Mouse (Mus musculus) heart, postnatal 0 days (tissue): ENCODE measurements around the gene Stmn1. TPM values are rescaled to one million over a fixed set of nuclear protein-coding genes. Genes with fewer than 3 reads are reported as not detected.

ENCODE experiments used
- ATAC-seq: fragments of 200-750 bp; cut with Nextera tagmentation; 2 replicates; pipeline ENCODE4 v1.8.0; 2017; ENCODE audit warnings: low read depth, moderate number of reproducible peaks, moderate library complexity; ENCODE audit not compliant: insufficient read depth
- DNase-seq: peaks from one replicate; pipeline ENCODE4 v3.0.0-alpha.2; 2016; ENCODE audit warnings: low spot score
- H3K27ac ChIP-seq: fragments of 300-500 bp; sonication (generic); 2 replicates; pipeline ENCODE4 v1.5.1; 2014; ENCODE audit warnings: low read depth, mild to moderate bottlenecking
- H3K27me3 ChIP-seq: fragments of 300-500 bp; sonication (generic); 2 replicates; pipeline ENCODE4 v1.6.1; 2014; ENCODE audit warnings: low read length, mixed read lengths; ENCODE audit not compliant: control insufficient read depth, insufficient read depth
- H3K36me3 ChIP-seq: fragments of 300-500 bp; sonication (generic); replicated peaks from 2 replicates; pipeline ENCODE4 v1.6.1; 2014; ENCODE audit warnings: low read length, mixed read lengths; ENCODE audit not compliant: control insufficient read depth, insufficient read depth
- H3K4me1 ChIP-seq: fragments of 300-500 bp; sonication (generic); 2 replicates; pipeline ENCODE4 v1.6.1; 2014; ENCODE audit warnings: antibody characterized with exemption; ENCODE audit not compliant: control insufficient read depth, insufficient read depth
- H3K4me2 ChIP-seq: fragments of 300-500 bp; sonication (generic); 2 replicates; pipeline ENCODE4 v1.6.1; 2014; ENCODE audit warnings: low read depth, mild to moderate bottlenecking, low read length, moderate library complexity
- H3K4me3 ChIP-seq: fragments of 300-500 bp; sonication (generic); 2 replicates; pipeline ENCODE4 v1.5.1; 2014; ENCODE audit warnings: low read depth, low read length
- H3K9ac ChIP-seq: fragments of 300-500 bp; sonication (generic); replicated peaks from 2 replicates; pipeline ENCODE4 v1.6.1; 2014; ENCODE audit warnings: low read depth, low read length, mixed read lengths
- H3K9me3 ChIP-seq: fragments of 300-500 bp; sonication (generic); replicated peaks from 2 replicates; pipeline ENCODE4 v1.6.1; 2016; ENCODE audit warnings: low read length; ENCODE audit not compliant: control insufficient read depth
- CTCF ChIP-seq: IDR thresholded peaks from 2 replicates; pipeline ENCODE4 v1.5.1; 2016; ENCODE audit warnings: antibody characterized with exemption, control low read depth, low read depth
- EP300 ChIP-seq: IDR thresholded peaks from 2 replicates; pipeline ENCODE4 v1.6.1; 2016; ENCODE audit warnings: antibody characterized with exemption, low read depth
- WGBS: fragments of 180-500 bp; shearing (Covaris S2); extraction: QIAGEN DNeasy Blood & Tissue Kit; methylation state at CpG from one replicate; pipeline ENCODE4 v1.1.7; 2014; 5-methylcytosine and 5-hydroxymethylcytosine counted together
- polyA plus RNA-seq: library from polyadenylated mRNA; unstranded; fragments of >200 nt; fragmentation: Nextera tagmentation; extraction: Ambion mirVana; gene quantifications from 2 replicates; pipeline ENCODE4 v1.2.1, GENCODE M21; 2015
- total RNA-seq: library from RNA; depleted of rRNA; stranded (reverse); fragments of >200 nt; gene quantifications from 2 replicates; pipeline ENCODE4 v1.2.3, GENCODE M21; 2014; ENCODE audit warnings: low replicate concordance

Gene Stmn1
- total and polyA plus RNA-seq, 2 experiments from 2014 or later, result 149 to 372 TPM

DNA sequence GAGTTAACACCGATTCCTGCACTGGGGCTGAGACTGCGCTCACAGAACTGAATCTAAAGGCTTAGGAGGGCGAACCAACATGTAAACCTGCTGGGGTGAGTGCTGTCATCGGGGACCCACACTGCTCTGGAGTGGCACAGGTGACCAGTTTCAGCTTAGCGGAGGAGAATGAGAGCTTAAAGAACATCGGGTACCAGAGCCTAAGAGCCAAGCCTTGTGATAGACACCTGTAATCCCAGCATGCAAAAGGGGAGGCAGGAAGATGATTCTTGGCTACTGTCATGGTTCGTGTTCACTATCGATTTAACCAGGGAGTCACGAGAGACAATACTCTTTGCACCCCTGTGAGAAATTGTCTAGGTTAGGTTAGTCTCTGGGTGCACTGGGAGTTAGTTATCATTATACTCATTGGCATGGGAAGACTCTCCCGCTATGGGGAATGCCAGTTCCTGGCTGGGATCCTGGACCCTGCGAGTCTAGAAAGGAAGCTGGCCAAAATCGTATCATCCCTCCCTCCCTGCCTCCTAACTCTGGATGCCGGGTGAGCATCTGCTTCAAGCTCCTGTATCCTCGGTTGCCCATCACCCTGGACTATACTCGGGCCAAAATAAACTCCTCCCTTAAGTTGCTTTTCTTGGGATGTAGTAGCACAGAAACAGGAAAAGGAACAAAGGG lies 35.3 kb upstream of the Stmn1 start:
- ATAC-seq, result no peak
- Histone ChIP-seq H3K27me3 (no peaks in the 10 kb centered on the region), H3K9me3 (no peaks in the 10 kb centered on the region), H3K36me3 (no peaks in the 10 kb centered on the region), H3K27ac (no peak overlapping the region), H3K4me3 (no peak overlapping the region), H3K4me2 (no peak overlapping the region), H3K9ac (no peak overlapping the region), H3K4me1 (no peaks in the 10 kb centered on the region)
- TF ChIP-seq EP300, result no peak
- no peak for TF ChIP-seq CTCF
- 75% methylated on average over 15 of the region's 15 CpGs for WGBS
- no peak for DNase-seq

DNA sequence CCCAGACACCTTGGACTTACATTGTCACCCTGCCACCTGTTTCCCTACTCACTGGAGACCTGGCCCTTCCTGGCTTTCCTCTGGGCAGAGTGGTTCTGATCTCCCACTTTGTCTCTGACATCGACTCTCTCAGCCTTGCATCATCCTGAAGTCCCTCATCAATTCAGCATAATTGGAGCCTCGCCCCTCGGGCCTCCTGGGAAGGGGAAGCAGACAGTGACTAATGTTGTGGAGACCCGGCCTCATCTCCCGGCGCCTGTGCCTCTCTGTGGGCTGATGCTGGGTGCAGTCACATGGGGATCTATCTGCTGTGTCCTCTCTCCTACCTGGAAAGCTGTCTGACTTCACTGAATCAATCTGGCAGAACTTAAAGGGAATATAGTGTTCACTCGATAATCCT lies 31.9 kb upstream of the Stmn1 start:
- Histone ChIP-seq H3K36me3 (no peaks in the 10 kb centered on the region), H3K4me2 (no peak overlapping the region), H3K4me1 (no peaks in the 10 kb centered on the region), H3K4me3 (no peak overlapping the region), H3K27me3 (no peaks in the 10 kb centered on the region), H3K27ac (no peak overlapping the region), H3K9me3 (no peaks in the 10 kb centered on the region), H3K9ac (no peak overlapping the region)
- no peak for TF ChIP-seq EP300
- TF ChIP-seq CTCF, result no peak
- ATAC-seq (no peak), DNase-seq (no peak)
- WGBS, result 52% methylated on average over 7 of the region's 7 CpGs

DNA sequence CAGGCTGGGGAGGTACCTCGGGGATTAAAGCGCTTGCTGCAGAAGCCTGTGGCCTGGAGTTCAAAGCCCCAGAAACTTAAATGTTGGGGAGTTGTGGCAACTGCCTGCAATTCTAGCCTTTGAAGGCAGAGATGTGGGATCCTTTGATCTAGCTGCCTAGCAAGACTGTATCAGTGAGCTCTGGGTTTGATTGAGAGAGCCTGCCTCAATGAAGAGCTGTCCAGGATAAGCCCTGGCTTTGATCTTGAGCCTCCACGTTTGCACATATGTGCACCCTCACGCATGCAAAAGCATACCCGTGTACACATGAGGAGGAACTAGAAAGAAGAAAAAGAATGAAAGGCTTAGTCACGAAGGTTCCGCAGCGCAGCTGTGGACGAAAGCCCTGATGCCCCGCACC lies 31.5 kb upstream of the Stmn1 start:
- no peak overlapping the region for H3K27ac ChIP-seq
- DNase-seq, result no peak
- no peak overlapping the region for H3K9ac ChIP-seq
- 66% methylated on average over 10 of the region's 10 CpGs for WGBS
- ATAC-seq, result no peak
- no peaks in the 10 kb centered on the region for H3K9me3 ChIP-seq
- no peak overlapping the region for H3K4me2 ChIP-seq
- no peaks in the 10 kb centered on the region for H3K27me3 ChIP-seq
- H3K4me3 ChIP-seq, result no peak overlapping the region
- no peaks in the 10 kb centered on the region for H3K4me1 ChIP-seq
- no peaks in the 10 kb centered on the region for H3K36me3 ChIP-seq
- TF ChIP-seq EP300 (no peak), CTCF (no peak)

DNA sequence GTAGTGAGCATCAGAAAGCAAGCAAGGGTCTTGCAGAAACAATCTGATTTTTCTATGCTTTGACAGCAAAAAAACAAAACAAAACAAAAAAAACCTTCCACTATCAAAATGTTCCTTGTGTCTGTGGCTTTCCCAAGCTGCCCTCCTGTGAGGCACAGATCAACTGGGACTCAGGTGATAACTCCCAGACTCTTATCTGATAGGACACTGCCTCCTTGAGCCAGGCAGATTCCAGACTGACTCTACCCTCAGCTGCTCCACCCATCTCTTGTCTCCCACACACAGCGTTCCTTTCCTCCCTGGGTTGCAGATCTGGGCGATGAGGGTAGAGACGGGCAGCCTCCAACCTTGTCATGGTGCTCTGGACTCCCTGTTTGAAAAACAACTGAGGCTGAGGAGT lies 29.0 kb upstream of the Stmn1 start:
- WGBS, result 58% methylated on average over 3 of the region's 3 CpGs
- no peak for DNase-seq

DNA sequence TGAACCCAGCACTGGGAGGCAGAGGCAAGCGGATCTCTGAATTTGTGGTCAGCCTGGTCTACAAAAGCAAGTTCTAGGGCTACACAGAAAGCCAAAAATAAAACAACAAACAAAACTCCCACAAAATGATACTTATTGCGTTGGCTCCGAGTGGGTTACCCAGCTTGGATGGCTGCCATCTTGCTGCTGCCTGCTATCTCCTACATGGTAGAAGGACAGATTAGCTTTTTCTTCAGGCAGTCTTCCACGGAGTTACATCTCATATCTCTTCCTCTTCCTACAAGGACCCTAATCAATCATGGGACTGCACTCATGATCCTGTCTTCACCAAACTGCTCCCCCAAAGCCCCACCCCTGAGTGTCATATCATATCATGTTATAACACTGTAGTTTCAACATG lies 28.2 kb upstream of the Stmn1 start:
- no peaks in the 10 kb centered on the region for H3K36me3 ChIP-seq

More for the DNA sequence above, 29.0 kb upstream of the Stmn1 start:
- Histone ChIP-seq H3K9ac (no peak overlapping the region), H3K27ac (no peak overlapping the region), H3K9me3 (no peaks in the 10 kb centered on the region), H3K27me3 (no peaks in the 10 kb centered on the region), H3K4me2 (no peak overlapping the region), H3K4me3 (no peak overlapping the region), H3K36me3 (no peaks in the 10 kb centered on the region), H3K4me1 (0 out of 2 replicates have a peak, but pooled peaks cover 4% of the 10 kb centered on the region)
- no peak for ATAC-seq
- TF ChIP-seq CTCF, result no peak
- TF ChIP-seq EP300, result no peak

DNA sequence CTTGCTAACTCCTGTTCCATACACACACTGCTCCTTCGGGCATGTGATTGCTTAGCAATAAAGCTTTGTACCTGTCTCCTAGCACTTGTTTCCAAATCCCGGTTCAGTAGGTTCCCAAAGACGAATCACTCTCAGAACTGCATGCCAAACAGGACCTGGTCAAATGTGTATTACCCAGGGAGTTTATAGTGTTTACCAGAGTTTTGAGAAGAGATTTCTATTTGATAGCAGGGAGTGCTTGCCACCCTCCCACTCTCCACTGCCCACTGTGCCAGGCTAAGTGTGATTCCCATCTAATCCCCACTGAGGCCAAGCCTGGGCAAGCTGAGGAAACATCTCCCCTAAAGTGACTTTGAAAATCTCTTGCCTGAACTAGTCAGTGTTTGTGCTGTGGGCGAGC lies 25.9 kb upstream of the Stmn1 start:
- H3K4me3 ChIP-seq, result no peak overlapping the region
- no peak overlapping the region for H3K4me2 ChIP-seq
- 0 out of 2 replicates have a peak, but pooled peaks cover 4% of the 10 kb centered on the region for H3K4me1 ChIP-seq
- H3K9me3 ChIP-seq, result no peaks in the 10 kb centered on the region
- no peaks in the 10 kb centered on the region for H3K27me3 ChIP-seq
- no peaks in the 10 kb centered on the region for H3K36me3 ChIP-seq
- DNase-seq (no peak), ATAC-seq (no peak)
- H3K9ac ChIP-seq, result no peak overlapping the region
- TF ChIP-seq EP300 (no peak), CTCF (no peak)
- WGBS, result 84% methylated on average over 4 of the region's 4 CpGs
- H3K27ac ChIP-seq, result no peak overlapping the region

More for the DNA sequence above, 28.2 kb upstream of the Stmn1 start:
- no peak for ATAC-seq
- no peak overlapping the region for H3K4me3 ChIP-seq
- no peak overlapping the region for H3K4me2 ChIP-seq
- H3K27ac ChIP-seq, result no peak overlapping the region
- no peaks in the 10 kb centered on the region for H3K27me3 ChIP-seq
- H3K9ac ChIP-seq, result no peak overlapping the region
- H3K4me1 ChIP-seq, result 0 out of 2 replicates have a peak, but pooled peaks cover 4% of the 10 kb centered on the region
- H3K9me3 ChIP-seq, result no peaks in the 10 kb centered on the region
- TF ChIP-seq CTCF, result no peak
- TF ChIP-seq EP300, result no peak
- WGBS, result 43% methylated on average over 4 of the region's 4 CpGs
- DNase-seq, result no peak
